ENCODE assay signal across 8 mouse cellular contexts in genomic region chr1:91251927-91252326, GRCm38 (mm10). TPM values are rescaled to one million over a fixed set of nuclear protein-coding genes. Genes with fewer than 3 reads are reported as not detected.
DNase-seq lines count a peak whose midpoint lies in the region; ATAC-seq lines count a peak whose summit lies in the region.

No protein-coding gene starts in this region.

- H3K4me1 ChIP-seq in embryonic facial prominence, embryonic 13.5 days = peaks cover 33% of the 10 kb centered on the region
- H3K4me1 ChIP-seq in midbrain, embryonic 13.5 days (replicated peaks) = peaks cover 27% of the 10 kb centered on the region

- intact Hi-C loops in left cerebral cortex, postnatal 36 days (cut with DNase I) = no loop called here

- 0 out of 2 replicates have a peak overlapping the region, but pooled peaks have one; percentile 100 for H3K4me3 ChIP-seq in embryonic facial prominence, embryonic 13.5 days
- H3K4me3 ChIP-seq in midbrain, embryonic 13.5 days (replicated peaks) = peak overlapping the region; percentile 99

- 61% methylated on average over 8 of the region's 8 CpGs for WGBS in embryonic facial prominence, embryonic 13.5 days
- 64% methylated on average over 8 of the region's 8 CpGs for WGBS in midbrain, embryonic 13.5 days

- no peaks in the 10 kb centered on the region for H3K9me3 ChIP-seq in embryonic facial prominence, embryonic 13.5 days
- no peaks in the 10 kb centered on the region for H3K9me3 ChIP-seq in midbrain, embryonic 13.5 days

- H3K4me2 ChIP-seq in embryonic facial prominence, embryonic 13.5 days = peak overlapping the region; percentile 70
- H3K4me2 ChIP-seq in midbrain, embryonic 13.5 days (replicated peaks) = peak overlapping the region; percentile 93

- ATAC-seq in embryonic facial prominence, embryonic 13.5 days (ENCODE audit: insufficient number of reproducible peaks, insufficient read depth, low FRiP score, low TSS enrichment, low read depth) = no peak
- ATAC-seq in midbrain, embryonic 13.5 days = no peak

- peak; percentile 14 for DNase-seq in cerebellum, adult 9-10 months
- no peak for DNase-seq in cerebellum, adult 18-20 months
- DNase-seq in CD4-positive helper T cell, adult 2 months (ENCODE audit: low read depth, low spot score) = peak; percentile 17
- peak; percentile 30 for DNase-seq in kidney, adult 9 months
- no peak for DNase-seq in ovary, postnatal 10 days (ENCODE audit: low spot score)
- no peak for DNase-seq in left cerebral cortex, postnatal 36 days (ENCODE audit: low spot score in 2 of 2)

- 0 out of 2 replicates have a peak, but pooled peaks cover 3% of the 10 kb centered on the region for H3K36me3 ChIP-seq in embryonic facial prominence, embryonic 13.5 days
- H3K36me3 ChIP-seq in midbrain, embryonic 13.5 days = 0 out of 2 replicates have a peak, but pooled peaks cover 2% of the 10 kb centered on the region

- H3K27me3 ChIP-seq in embryonic facial prominence, embryonic 13.5 days = no peaks in the 10 kb centered on the region
- H3K27me3 ChIP-seq in midbrain, embryonic 13.5 days = no peaks in the 10 kb centered on the region

- 0 out of 2 replicates have a peak overlapping the region, but pooled peaks have one; percentile 32 for H3K9ac ChIP-seq in embryonic facial prominence, embryonic 13.5 days
- 0 out of 2 replicates have a peak overlapping the region, but pooled peaks have one; percentile 40 for H3K9ac ChIP-seq in midbrain, embryonic 13.5 days (replicated peaks)

- no peak overlapping the region for H3K27ac ChIP-seq in embryonic facial prominence, embryonic 13.5 days
- H3K27ac ChIP-seq in midbrain, embryonic 13.5 days = no peak overlapping the region

RNA-seq across cellular contexts. Expression of gene Ube2f, which starts 1.8 kb away (rescaled TPM):
- 70.5 and 73.8 TPM in 2 replicates for polyA plus RNA-seq in embryonic facial prominence, embryonic 13.5 days (2015; fragmentation: Nextera tagmentation; extraction: Ambion mirVana)
- 70.5 and 72.8 TPM in 2 replicates for polyA plus RNA-seq in midbrain, embryonic 13.5 days (2015; fragmentation: Nextera tagmentation; extraction: Ambion mirVana)
- total RNA-seq in left cerebral cortex, postnatal 36 days (2021) = 10 to 100 TPM; 51.2 to 57.2 TPM

RNA-seq across cellular contexts. Expression of gene Scly, which starts 46.2 kb away (rescaled TPM):
- 11.3 and 11.5 TPM in 2 replicates for polyA plus RNA-seq in embryonic facial prominence, embryonic 13.5 days (2015; fragmentation: Nextera tagmentation; extraction: Ambion mirVana)
- 11.6 and 12.4 TPM in 2 replicates for polyA plus RNA-seq in midbrain, embryonic 13.5 days (2015; fragmentation: Nextera tagmentation; extraction: Ambion mirVana)
- 10 to 100 TPM; 20.6 to 23.1 TPM for total RNA-seq in left cerebral cortex, postnatal 36 days (2021)

Comparison
In these comparisons a context has a peak if more than half of its experiments do, and no peak if none do; other contexts are left out.
1. DNase-seq: peak in cerebellum, adult 9-10 months (single experiment), CD4-positive helper T cell, adult 2 months (single experiment) and kidney, adult 9 months (single experiment); none in cerebellum, adult 18-20 months (0 of 2), ovary, postnatal 10 days (single experiment) and left cerebral cortex, postnatal 36 days (0 of 2).